Mouse (Mus musculus) liver, adult 2 months (tissue): ENCODE measurements around the gene Gm43552.

Experiments
- CTCF ChIP-seq: fragments of 200-500 bp; IDR thresholded peaks from 2 replicates; pipeline ENCODE4 v1.5.1; 2011; ENCODE audit warnings: low read depth, low read length, control low read depth
- POLR2A ChIP-seq: fragments of 200-500 bp; IDR thresholded peaks from 2 replicates; pipeline ENCODE4 v1.6.1; 2011; ENCODE audit warnings: low read length, control low read depth; ENCODE audit not compliant: insufficient read depth; ENCODE audit errors: extremely low read depth

GRCm38 (mm10) chr5:65491767-65492715 lies 592 bp downstream of the Gm43552 start:
- TF ChIP-seq CTCF, result peak; percentile 33; the same call in 1 of the 2 replicates
- TF ChIP-seq POLR2A, result no peak
